In the genomic region with DNA sequence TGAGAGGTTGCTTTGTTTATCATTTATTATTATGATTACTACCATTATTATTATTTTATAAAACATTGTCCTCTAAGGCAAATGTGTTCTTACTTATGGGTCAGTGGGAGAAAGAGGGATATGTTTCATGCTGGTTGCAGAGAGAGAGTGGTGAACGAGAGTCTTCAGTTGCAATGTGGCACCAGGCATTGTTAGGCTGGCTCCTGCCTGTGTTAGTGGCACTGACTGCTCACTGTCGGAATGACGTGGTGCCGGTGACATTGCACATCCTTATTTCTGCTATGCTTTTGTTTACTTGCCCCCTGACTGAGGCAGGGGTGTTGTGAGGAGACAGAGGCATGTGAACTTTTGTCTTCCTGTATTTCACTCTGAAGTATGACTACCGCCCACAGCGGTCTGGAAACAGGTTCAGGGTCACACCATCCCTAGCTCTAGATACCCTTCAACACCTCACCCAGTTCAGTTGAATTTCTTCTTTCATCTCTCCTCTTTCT, we compare ENCODE assay signal across 19 mouse cellular contexts.
DNase-seq lines count a peak whose midpoint lies in the region; ATAC-seq and TF ChIP-seq lines count a peak whose summit lies in the region.
"Had no signal": no experiment of that assay in that cellular context is flagged by ENCODE, and none has a peak within 500 bp of the region (broad histone marks: within the 10 kb centered on the region; RNA-seq: fewer than 3 reads in every experiment).

No protein-coding gene starts in this region.

- peaks cover 7% of the 10 kb centered on the region; the same call in 1 of the 2 replicates for H3K27me3 ChIP-seq in hindbrain, embryonic 13.5 days
- H3K27me3 ChIP-seq in hindbrain, embryonic 10.5 days (ENCODE audit: insufficient read depth, poor library complexity, severe bottlenecking) = no peaks in the 10 kb centered on the region
- peaks cover 23% of the 10 kb centered on the region for H3K27me3 ChIP-seq in limb, embryonic 12.5 days
- no peaks in the 10 kb centered on the region for H3K27me3 ChIP-seq in lung, postnatal 0 days (replicated peaks; ENCODE audit: insufficient read depth, low read length)
- H3K27me3 ChIP-seq: embryonic facial prominence, embryonic 15.5 days; forebrain, embryonic 15.5 days; heart, embryonic 13.5 days had no signal

- no peak for TF ChIP-seq EP300 in lung, postnatal 0 days (IDR thresholded peaks at IDR 0.05)

- no peak overlapping the region for H3K4me2 ChIP-seq in hindbrain, embryonic 13.5 days
- no peak overlapping the region for H3K4me2 ChIP-seq in limb, embryonic 12.5 days
- no peak overlapping the region for H3K4me2 ChIP-seq in lung, postnatal 0 days (replicated peaks; ENCODE audit: low read depth, low read length)
- H3K4me2 ChIP-seq: embryonic facial prominence, embryonic 15.5 days; forebrain, embryonic 15.5 days; heart, embryonic 13.5 days had no signal

- H3K4me1 ChIP-seq in hindbrain, embryonic 13.5 days (replicated peaks) = peaks cover 32% of the 10 kb centered on the region
- H3K4me1 ChIP-seq in hindbrain, embryonic 10.5 days (replicated peaks) = peaks cover 41% of the 10 kb centered on the region
- peaks cover 43% of the 10 kb centered on the region for H3K4me1 ChIP-seq in limb, embryonic 12.5 days (replicated peaks)
- no peaks in the 10 kb centered on the region for H3K4me1 ChIP-seq in lung, postnatal 0 days (ENCODE audit: insufficient read depth, low read depth, low read length)

- no peaks in the 10 kb centered on the region for H3K36me3 ChIP-seq in hindbrain, embryonic 13.5 days
- H3K36me3 ChIP-seq in hindbrain, embryonic 10.5 days = no peaks in the 10 kb centered on the region
- no peaks in the 10 kb centered on the region for H3K36me3 ChIP-seq in limb, embryonic 12.5 days
- no peaks in the 10 kb centered on the region for H3K36me3 ChIP-seq in lung, postnatal 0 days (ENCODE audit: insufficient read depth, low read length)
- H3K36me3 ChIP-seq: embryonic facial prominence, embryonic 15.5 days; forebrain, embryonic 15.5 days; heart, embryonic 13.5 days had no signal

- TF ChIP-seq CTCF in brain, embryonic 14.5 days (IDR thresholded peaks at IDR 0.05; ENCODE audit: borderline replicate concordance, extremely low read depth, insufficient read depth, insufficient read length) = no peak
- no peak for TF ChIP-seq CTCF in lung, postnatal 0 days (IDR thresholded peaks at IDR 0.05)

- H3K27ac ChIP-seq in hindbrain, embryonic 13.5 days = peak overlapping the region; percentile 65
- no peak overlapping the region for H3K27ac ChIP-seq in hindbrain, embryonic 10.5 days
- 0 out of 2 replicates have a peak overlapping the region, but pooled peaks have one; percentile 35 for H3K27ac ChIP-seq in limb, embryonic 12.5 days
- no peak overlapping the region for H3K27ac ChIP-seq in lung, postnatal 0 days (ENCODE audit: low read length)
- H3K27ac ChIP-seq: embryonic facial prominence, embryonic 15.5 days; forebrain, embryonic 15.5 days; heart, embryonic 13.5 days had no signal

- TF ChIP-seq POLR2A in brain, embryonic 14.5 days (IDR thresholded peaks at IDR 0.05; ENCODE audit: borderline replicate concordance, extremely low read depth, insufficient read depth, insufficient read length, poor library complexity, severe bottlenecking) = no peak

- no peaks in the 10 kb centered on the region for H3K9me3 ChIP-seq in hindbrain, embryonic 13.5 days
- no peaks in the 10 kb centered on the region for H3K9me3 ChIP-seq in hindbrain, embryonic 10.5 days
- H3K9me3 ChIP-seq in limb, embryonic 12.5 days = no peaks in the 10 kb centered on the region
- H3K9me3 ChIP-seq in lung, postnatal 0 days (ENCODE audit: low read length) = no peaks in the 10 kb centered on the region
- H3K9me3 ChIP-seq: embryonic facial prominence, embryonic 15.5 days; forebrain, embryonic 15.5 days; heart, embryonic 13.5 days had no signal

- no peak for ATAC-seq in hindbrain, embryonic 13.5 days (ENCODE audit: low FRiP score)
- no peak for ATAC-seq in limb, embryonic 12.5 days (ENCODE audit: insufficient number of reproducible peaks, insufficient read depth, low FRiP score, low TSS enrichment, low read depth)
- no peak for ATAC-seq in lung, postnatal 0 days
- ATAC-seq in granulocyte monocyte progenitor cell, adult 5-6 weeks (replicated peaks; ENCODE audit: poor library complexity, severe bottlenecking) = no peak
- ATAC-seq: forebrain, embryonic 15.5 days; intestine, embryonic 16.5 days had no signal

- H3K9ac ChIP-seq in hindbrain, embryonic 13.5 days = no peak overlapping the region
- H3K9ac ChIP-seq in limb, embryonic 12.5 days (replicated peaks) = no peak overlapping the region
- H3K9ac ChIP-seq in lung, postnatal 0 days (replicated peaks; ENCODE audit: low read depth) = no peak overlapping the region
- H3K9ac ChIP-seq: embryonic facial prominence, embryonic 15.5 days; forebrain, embryonic 15.5 days; heart, embryonic 13.5 days had no signal

- H3K4me3 ChIP-seq in hindbrain, embryonic 13.5 days = no peak overlapping the region
- H3K4me3 ChIP-seq in hindbrain, embryonic 10.5 days = no peak overlapping the region
- H3K4me3 ChIP-seq in limb, embryonic 12.5 days (replicated peaks) = no peak overlapping the region
- H3K4me3 ChIP-seq in lung, postnatal 0 days (ENCODE audit: low read depth, low read length) = no peak overlapping the region
- H3K4me3 ChIP-seq: embryonic facial prominence, embryonic 15.5 days; erythroblast, embryonic 14.5 days; forebrain, embryonic 15.5 days; heart, embryonic 13.5 days had no signal

- peak; percentile 74 for DNase-seq in heart, adult 11 months
- no peak for DNase-seq in heart, postnatal 25 days (ENCODE audit: low spot score)
- DNase-seq in hindbrain, embryonic 10.5 days (ENCODE audit: low spot score) = no peak
- peak; percentile 21 for DNase-seq in brain, embryonic 14.5 days (ENCODE audit: low read depth)
- DNase-seq in lung, postnatal 0 days (ENCODE audit: low spot score) = no peak
- DNase-seq: cerebellum, adult 11 months; cerebellum, adult 8-10 months; cerebellum, postnatal 14 days; embryo, embryonic 11 days; gastrocnemius, postnatal 36 days; heart, postnatal 4 days had no signal

- 43% methylated on average over 6 of the region's 6 CpGs for WGBS in hindbrain, embryonic 13.5 days
- WGBS in hindbrain, embryonic 10.5 days = 55% methylated on average over 6 of the region's 6 CpGs
- WGBS in limb, embryonic 12.5 days = 60% methylated on average over 6 of the region's 6 CpGs
- WGBS in lung, postnatal 0 days = 41% methylated on average over 6 of the region's 6 CpGs

- intact Hi-C loops in heart, postnatal 25 days (cut with DNase I) = no loop called here

Comparison
In these comparisons a context has a peak if more than half of its experiments do, and no peak if none do; other contexts are left out.
1. DNase-seq: peak in heart, adult 11 months (single experiment) and brain, embryonic 14.5 days (single experiment); none in heart, postnatal 25 days (single experiment), hindbrain, embryonic 10.5 days (single experiment) and lung, postnatal 0 days (single experiment).
2. H3K27ac ChIP-seq: peak in hindbrain, embryonic 13.5 days (single experiment) and limb, embryonic 12.5 days (single experiment); none in hindbrain, embryonic 10.5 days (single experiment) and lung, postnatal 0 days (single experiment).